Mouse (Mus musculus): ENCODE results near the gene Hnrnpa0.

Hnrnpa0 gene

GRCm38 (mm10) chr13:58131692-58132091, 3.3 kb upstream of the Hnrnpa0 start:
- TF ChIP-seq GATA4 (IDR thresholded peaks at IDR 0.05; ENCODE audit: insufficient replicate concordance, low read length): no peak

DNA sequence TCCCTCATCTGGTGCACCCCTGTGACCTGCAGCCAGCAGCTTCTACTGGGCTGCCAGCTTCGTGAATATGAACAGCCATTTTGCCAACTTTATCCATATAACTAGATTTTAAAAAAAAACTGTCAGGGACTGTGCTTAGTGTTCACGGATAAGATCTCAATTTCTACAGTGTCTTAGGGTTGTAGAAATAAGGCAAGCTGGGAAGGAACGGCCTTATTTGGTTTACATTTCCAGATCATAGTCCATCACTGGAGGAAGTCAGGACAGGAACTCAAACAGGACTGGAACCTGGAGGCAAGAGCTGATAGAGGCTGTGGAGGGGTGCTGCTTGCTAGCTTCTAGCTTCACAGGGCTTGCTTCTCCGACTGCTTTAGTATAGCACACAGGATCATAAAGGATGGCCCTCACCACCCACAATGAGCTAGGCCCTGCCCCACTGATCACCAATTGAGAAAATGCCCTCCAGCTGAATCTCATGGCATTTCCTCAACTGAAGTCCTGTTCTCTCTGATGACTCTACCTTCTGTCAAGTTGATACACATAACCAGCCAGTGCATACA, 1.4 kb upstream of the Hnrnpa0 start:
- TF ChIP-seq GATA4 (IDR thresholded peaks at IDR 0.05; ENCODE audit: insufficient replicate concordance, low read length): no peak

- no peak; the same call in 1 of the 2 replicates for TF ChIP-seq GATA4 (IDR thresholded peaks at IDR 0.05; ENCODE audit: insufficient replicate concordance, low read length)
These were observed 664 bp upstream of the Hnrnpa0 start for GRCm38 (mm10) chr13:58128768-58129671.

- TF ChIP-seq GATA4 (IDR thresholded peaks at IDR 0.05; ENCODE audit: insufficient replicate concordance, low read length): no peak
These were observed 492 bp downstream of the Hnrnpa0 start for GRCm38 (mm10) chr13:58127766-58128361.

- TF ChIP-seq GATA4 (IDR thresholded peaks at IDR 0.05; ENCODE audit: insufficient replicate concordance, low read length): no peak
These were observed 1.2 kb downstream of the Hnrnpa0 start for GRCm38 (mm10) chr13:58126862-58127765.

GRCm38 (mm10) chr13:58126126-58126525, 2.2 kb downstream of the Hnrnpa0 start:
- TF ChIP-seq GATA4 (IDR thresholded peaks at IDR 0.05; ENCODE audit: insufficient replicate concordance, low read length): no peak

GRCm38 (mm10) chr13:58124989-58125388, 3.4 kb downstream of the Hnrnpa0 start:
- no peak for TF ChIP-seq GATA4 (IDR thresholded peaks at IDR 0.05; ENCODE audit: insufficient replicate concordance, low read length)

DNA sequence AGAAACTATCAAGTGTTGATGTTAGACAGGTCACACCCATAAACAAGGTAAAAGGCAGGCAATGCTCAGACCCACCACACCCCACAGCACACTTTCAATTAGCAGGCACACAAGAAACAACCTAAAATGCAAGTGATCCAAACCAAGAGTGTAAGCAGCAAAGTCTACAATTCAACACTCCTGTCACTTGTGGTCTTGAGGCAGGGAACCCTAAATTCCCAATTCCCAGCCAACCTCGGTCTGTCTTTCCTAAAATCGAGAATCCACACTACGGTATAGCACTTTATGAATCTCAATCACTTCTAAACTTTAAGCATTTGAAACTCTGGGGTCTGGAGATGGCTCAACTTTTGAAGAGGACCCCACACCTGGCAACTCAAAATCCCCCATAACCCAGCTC, 4.1 kb downstream of the Hnrnpa0 start:
- no peak for TF ChIP-seq GATA4 (IDR thresholded peaks at IDR 0.05; ENCODE audit: insufficient replicate concordance, low read length)

GRCm38 (mm10) chr13:58123381-58123780, 5.0 kb downstream of the Hnrnpa0 start:
- TF ChIP-seq GATA4 (IDR thresholded peaks at IDR 0.05; ENCODE audit: insufficient replicate concordance, low read length): no peak

- no peak for TF ChIP-seq GATA4 (IDR thresholded peaks at IDR 0.05; ENCODE audit: insufficient replicate concordance, low read length)
These were observed 5.5 kb downstream of the Hnrnpa0 start for GRCm38 (mm10) chr13:58122786-58123297.

DNA sequence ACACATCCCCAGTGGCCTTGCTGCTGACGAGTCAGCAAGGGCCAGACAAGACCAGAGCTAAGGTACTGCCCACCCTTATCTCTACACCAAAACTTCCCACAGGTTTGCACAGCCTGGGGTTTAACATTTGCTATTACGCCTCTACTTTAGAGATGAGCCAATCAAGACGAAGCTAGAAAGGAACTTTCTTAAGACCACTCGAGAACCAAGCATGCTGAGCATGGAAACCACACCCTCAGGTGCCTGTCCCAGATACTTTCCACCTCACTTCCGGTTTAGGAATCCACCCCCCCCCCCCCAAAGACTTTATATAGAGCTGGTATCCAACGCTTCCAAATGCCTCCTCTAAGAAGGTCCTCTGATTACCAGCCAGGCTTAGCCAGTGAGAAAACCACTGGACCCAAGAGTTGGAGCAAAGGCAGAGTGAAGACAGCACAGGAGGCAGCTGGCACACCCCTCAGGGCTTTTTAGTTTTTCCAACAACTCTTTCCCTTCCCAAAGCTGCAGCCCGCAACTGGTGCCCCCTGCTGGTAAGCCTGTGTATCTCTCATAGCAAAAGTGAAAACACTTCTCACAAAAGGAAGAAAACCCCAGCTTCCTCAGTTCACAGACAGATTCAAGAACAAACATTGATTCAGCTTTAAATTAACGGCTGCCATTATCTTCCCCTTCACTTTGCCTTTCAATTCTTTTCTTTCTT, 10.9 kb downstream of the Hnrnpa0 start:
- no peak for TF ChIP-seq GATA4 (IDR thresholded peaks at IDR 0.05; ENCODE audit: insufficient replicate concordance, low read length)

DNA sequence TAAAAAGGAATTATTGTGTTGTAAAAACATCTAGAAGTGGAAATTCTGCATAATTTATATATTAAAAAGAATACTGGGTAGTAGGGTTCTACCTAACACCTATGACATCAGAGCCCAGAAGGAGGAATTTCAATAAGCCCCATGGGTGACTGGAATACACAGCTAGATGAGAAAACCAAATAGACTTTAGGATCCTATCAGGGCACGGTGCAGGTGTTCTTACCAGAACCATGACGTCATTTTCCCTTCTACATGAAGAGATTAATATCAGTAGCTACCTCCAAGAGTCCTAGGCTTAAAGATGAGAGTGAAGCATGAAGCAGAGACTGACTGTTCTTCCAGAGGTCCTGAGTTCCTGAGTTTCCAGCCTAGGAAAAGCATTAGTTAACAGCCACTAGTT, 11.6 kb downstream of the Hnrnpa0 start:
- TF ChIP-seq GATA4 (IDR thresholded peaks at IDR 0.05; ENCODE audit: insufficient replicate concordance, low read length): no peak

DNA sequence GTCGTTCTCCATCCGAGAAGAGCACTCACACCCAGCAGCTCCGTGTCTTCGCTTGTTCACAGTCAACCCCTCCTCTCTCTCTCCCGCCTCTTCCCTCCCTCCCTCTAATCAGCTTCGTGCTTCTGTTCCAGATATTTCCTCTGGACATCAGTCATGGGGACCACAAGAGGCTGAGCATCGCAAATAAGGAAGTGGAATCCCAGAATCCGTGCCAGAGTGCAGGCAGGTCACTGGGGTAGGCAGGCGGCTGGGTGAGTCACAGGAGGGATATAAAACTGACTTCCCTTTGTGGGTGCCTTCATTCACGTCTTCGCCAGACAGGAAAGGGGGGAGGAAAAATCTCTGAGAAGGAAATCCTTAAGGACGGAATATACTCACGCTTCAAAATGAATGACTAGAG, 13.1 kb downstream of the Hnrnpa0 start:
- peak; percentile 91; the same call in 1 of the 2 replicates for TF ChIP-seq GATA4 (IDR thresholded peaks at IDR 0.05; ENCODE audit: insufficient replicate concordance, low read length)

All from liver, adult (tissue).